In genomic region chr12:25871001-25871461, GRCm38 (mm10) we compare ENCODE assay signal across 9 mouse cellular contexts.
DNase-seq lines count a peak whose midpoint lies in the region; ATAC-seq and TF ChIP-seq lines count a peak whose summit lies in the region.
"Had no signal": no experiment of that assay in that cellular context is flagged by ENCODE, and none has a peak within 500 bp of the region (broad histone marks: within the 10 kb centered on the region; RNA-seq: fewer than 3 reads in every experiment).

No protein-coding gene starts in this region.

- no peak for TF ChIP-seq CTCF in heart, adult 2 months (IDR thresholded peaks at IDR 0.05)

- no peak for TF ChIP-seq POLR2A in heart, adult 2 months (IDR thresholded peaks at IDR 0.05; ENCODE audit: insufficient read depth, low read depth, low read length)

- no peaks in the 10 kb centered on the region for H3K79me2 ChIP-seq in heart, adult 2 months (replicated peaks; ENCODE audit: control insufficient read depth, insufficient read depth, low read length)

- no peak for TF ChIP-seq EP300 in heart, adult 2 months (IDR thresholded peaks at IDR 0.05; ENCODE audit: insufficient read depth, low read depth, low read length)

- peaks cover 19% of the 10 kb centered on the region for H3K4me1 ChIP-seq in forebrain, embryonic 16.5 days (replicated peaks; ENCODE audit: control insufficient read depth, insufficient read depth, low read length)
- peaks cover 17% of the 10 kb centered on the region for H3K4me1 ChIP-seq in neural tube, embryonic 13.5 days (replicated peaks)
- no peaks in the 10 kb centered on the region for H3K4me1 ChIP-seq in heart, adult 2 months (ENCODE audit: control insufficient read depth, insufficient read depth, low read length)

- peak overlapping the region; percentile 18 for H3K4me2 ChIP-seq in forebrain, embryonic 16.5 days (ENCODE audit: low read length)
- peak overlapping the region; percentile 40 for H3K4me2 ChIP-seq in neural tube, embryonic 13.5 days

- peak overlapping the region; percentile 19; the same call in 1 of the 2 replicates for H3K9ac ChIP-seq in forebrain, embryonic 16.5 days (replicated peaks; ENCODE audit: low read depth, low read length)
- no peak overlapping the region for H3K9ac ChIP-seq in neural tube, embryonic 13.5 days
- no peak overlapping the region for H3K9ac ChIP-seq in heart, adult 2 months (ENCODE audit: low read depth, low read length)

- no peaks in the 10 kb centered on the region for H3K9me3 ChIP-seq in forebrain, embryonic 16.5 days (ENCODE audit: control insufficient read depth, low read length)
- no peaks in the 10 kb centered on the region for H3K9me3 ChIP-seq in neural tube, embryonic 13.5 days

- intact Hi-C loops in heart, adult 2 months (cut with DNase I): no loop called here

- peak; percentile 98 for ATAC-seq in forebrain, embryonic 16.5 days
- peak; percentile 97 for ATAC-seq in neural tube, embryonic 13.5 days (ENCODE audit: low read depth)
- no peak for ATAC-seq in inflammation-experienced regulatory T-cells, adult 6 months

- DNase-seq in cerebellum, adult 8-10 months: peak; percentile 73
- peak; percentile 73 to 89 for DNase-seq in layer of hippocampus, postnatal 14 days (ENCODE audit: low spot score in 2 of 2)
- no peak for DNase-seq in heart, adult 2 months
- DNase-seq in yolk sac, embryonic 10.5 days (ENCODE audit: low spot score): no peak
- no peak for DNase-seq in urinary bladder, postnatal 36 days (ENCODE audit: low spot score in 2 of 2)

- 7% methylated on average over 11 of the region's 11 CpGs for WGBS in forebrain, embryonic 16.5 days
- WGBS in neural tube, embryonic 13.5 days: 22% methylated on average over 11 of the region's 11 CpGs
- WGBS in heart, adult 2 months: 57% methylated on average over 11 of the region's 11 CpGs

- H3K4me3 ChIP-seq in forebrain, embryonic 16.5 days (replicated peaks; ENCODE audit: low read length): no peak overlapping the region
- H3K4me3 ChIP-seq in neural tube, embryonic 13.5 days: no peak overlapping the region
- H3K4me3 ChIP-seq in heart, adult 2 months: no peak overlapping the region

- H3K27me3 ChIP-seq in forebrain, embryonic 16.5 days (replicated peaks; ENCODE audit: control insufficient read depth, insufficient read depth, low read length): no peaks in the 10 kb centered on the region
- H3K27me3 ChIP-seq in neural tube, embryonic 13.5 days: no peaks in the 10 kb centered on the region
- H3K27me3 ChIP-seq in heart, adult 2 months (ENCODE audit: control insufficient read depth, insufficient read depth, low read length): no peaks in the 10 kb centered on the region

- H3K36me3 ChIP-seq in forebrain, embryonic 16.5 days (ENCODE audit: control insufficient read depth, insufficient read depth): no peaks in the 10 kb centered on the region
- no peaks in the 10 kb centered on the region for H3K36me3 ChIP-seq in neural tube, embryonic 13.5 days
- H3K36me3 ChIP-seq in heart, adult 2 months (ENCODE audit: control insufficient read depth, insufficient read depth, low read length): no peaks in the 10 kb centered on the region
- H3K36me3 ChIP-seq: G1E had no signal

- peak overlapping the region; percentile 86 for H3K27ac ChIP-seq in forebrain, embryonic 16.5 days (ENCODE audit: low read length)
- H3K27ac ChIP-seq in neural tube, embryonic 13.5 days (replicated peaks): peak overlapping the region; percentile 71
- no peak overlapping the region for H3K27ac ChIP-seq in heart, adult 2 months

Comparison
In these comparisons a context has a peak if more than half of its experiments do, and no peak if none do; other contexts are left out.
1. DNase-seq: peak in cerebellum, adult 8-10 months (single experiment) and layer of hippocampus, postnatal 14 days (2 of 2); none in heart, adult 2 months (0 of 2), yolk sac, embryonic 10.5 days (single experiment) and urinary bladder, postnatal 36 days (0 of 2).